Mouse (Mus musculus): ENCODE measurements around the gene Gm3435. TPM values are rescaled to one million over a fixed set of nuclear protein-coding genes. Genes with fewer than 3 reads are reported as not detected.
"Not testable (repeated sequence)": the region's sequence is repeated elsewhere in the genome, so short reads cannot be mapped to it uniquely, and the experiment has no call there.

Gm3435 gene
- polyA plus RNA-seq, 1 experiment from 2014 or later = 6.9 TPM

- H3K36me3 ChIP-seq; H3K4me1 ChIP-seq (replicated peaks); H3K4me2 ChIP-seq; H3K9me3 ChIP-seq; H3K27me3 ChIP-seq; H3K27ac ChIP-seq; H3K9ac ChIP-seq (replicated peaks); H3K4me3 ChIP-seq (replicated peaks): not testable (repeated sequence)
- ATAC-seq (ENCODE audit: insufficient number of reproducible peaks, insufficient read depth, low FRiP score, low TSS enrichment, low read depth) = peak; percentile 91
- WGBS = no CpG with 5 or more reads among the region's 47 CpGs
Observed at GRCm38 (mm10) chr17:14993139-14993832, 16.7 kb upstream of the Gm3435 start.

GRCm38 (mm10) chr17:14994140-14994539, 15.8 kb upstream of the Gm3435 start:
- not testable (repeated sequence) for H3K27ac ChIP-seq; H3K4me3 ChIP-seq (replicated peaks); H3K9ac ChIP-seq (replicated peaks); H3K4me2 ChIP-seq; ATAC-seq (ENCODE audit: insufficient number of reproducible peaks, insufficient read depth, low FRiP score, low TSS enrichment, low read depth); H3K4me1 ChIP-seq (replicated peaks); H3K27me3 ChIP-seq; H3K36me3 ChIP-seq; H3K9me3 ChIP-seq
- WGBS = no CpG with 5 or more reads among the region's 5 CpGs

- H3K27ac ChIP-seq; H3K9ac ChIP-seq (replicated peaks); H3K27me3 ChIP-seq; H3K4me3 ChIP-seq (replicated peaks); H3K36me3 ChIP-seq; H3K4me2 ChIP-seq; ATAC-seq (ENCODE audit: insufficient number of reproducible peaks, insufficient read depth, low FRiP score, low TSS enrichment, low read depth); H3K4me1 ChIP-seq (replicated peaks); H3K9me3 ChIP-seq: not testable (repeated sequence)
- no CpG with 5 or more reads among the region's 4 CpGs for WGBS
Observed at GRCm38 (mm10) chr17:15000047-15000446, 9.9 kb upstream of the Gm3435 start.

GRCm38 (mm10) chr17:15009088-15009487, 888 bp upstream of the Gm3435 start:
- not testable (repeated sequence) for H3K9me3 ChIP-seq; H3K4me2 ChIP-seq; H3K27me3 ChIP-seq; H3K36me3 ChIP-seq; H3K9ac ChIP-seq (replicated peaks); H3K4me1 ChIP-seq (replicated peaks); H3K4me3 ChIP-seq (replicated peaks); H3K27ac ChIP-seq; ATAC-seq (ENCODE audit: insufficient number of reproducible peaks, insufficient read depth, low FRiP score, low TSS enrichment, low read depth)
- no CpG with 5 or more reads among the region's 3 CpGs for WGBS

- 82% methylated on average over 3 of the region's 3 CpGs for WGBS
- not testable (repeated sequence) for H3K27me3 ChIP-seq; H3K9ac ChIP-seq (replicated peaks); H3K4me3 ChIP-seq (replicated peaks); H3K4me1 ChIP-seq (replicated peaks); H3K9me3 ChIP-seq; H3K4me2 ChIP-seq; H3K36me3 ChIP-seq; ATAC-seq (ENCODE audit: insufficient number of reproducible peaks, insufficient read depth, low FRiP score, low TSS enrichment, low read depth); H3K27ac ChIP-seq
Observed at GRCm38 (mm10) chr17:15021503-15022220, 11.7 kb downstream of the Gm3435 start.

- not testable (repeated sequence) for H3K9me3 ChIP-seq; H3K4me2 ChIP-seq; H3K27me3 ChIP-seq; H3K4me3 ChIP-seq (replicated peaks); H3K4me1 ChIP-seq (replicated peaks); H3K27ac ChIP-seq; H3K9ac ChIP-seq (replicated peaks); H3K36me3 ChIP-seq
- ATAC-seq (ENCODE audit: insufficient number of reproducible peaks, insufficient read depth, low FRiP score, low TSS enrichment, low read depth) = peak; percentile 60
- no CpG with 5 or more reads among the region's 97 CpGs for WGBS
Observed at GRCm38 (mm10) chr17:15023878-15024492, 14.0 kb downstream of the Gm3435 start.

GRCm38 (mm10) chr17:15024502-15025193, 14.7 kb downstream of the Gm3435 start:
- H3K27ac ChIP-seq; H3K27me3 ChIP-seq; H3K4me3 ChIP-seq (replicated peaks); H3K4me1 ChIP-seq (replicated peaks); H3K4me2 ChIP-seq; H3K9ac ChIP-seq (replicated peaks); H3K36me3 ChIP-seq; H3K9me3 ChIP-seq: not testable (repeated sequence)
- peak; percentile 88 for ATAC-seq (ENCODE audit: insufficient number of reproducible peaks, insufficient read depth, low FRiP score, low TSS enrichment, low read depth)
- WGBS = no CpG with 5 or more reads among the region's 48 CpGs

- no CpG with 5 or more reads among the region's 6 CpGs for WGBS
- H3K9me3 ChIP-seq; H3K36me3 ChIP-seq; H3K9ac ChIP-seq (replicated peaks); H3K27ac ChIP-seq; H3K4me1 ChIP-seq (replicated peaks); H3K4me3 ChIP-seq (replicated peaks); ATAC-seq (ENCODE audit: insufficient number of reproducible peaks, insufficient read depth, low FRiP score, low TSS enrichment, low read depth); H3K27me3 ChIP-seq; H3K4me2 ChIP-seq: not testable (repeated sequence)
Observed at GRCm38 (mm10) chr17:15025513-15025912, 15.5 kb downstream of the Gm3435 start.

GRCm38 (mm10) chr17:15031414-15031813, 21.4 kb downstream of the Gm3435 start:
- no CpG with 5 or more reads among the region's 4 CpGs for WGBS
- ATAC-seq (ENCODE audit: insufficient number of reproducible peaks, insufficient read depth, low FRiP score, low TSS enrichment, low read depth); H3K9me3 ChIP-seq: not testable (repeated sequence)

GRCm38 (mm10) chr17:15040455-15040854, 30.5 kb downstream of the Gm3435 start:
- not testable (repeated sequence) for H3K4me3 ChIP-seq (replicated peaks); H3K27me3 ChIP-seq; H3K27ac ChIP-seq; H3K4me2 ChIP-seq; H3K9ac ChIP-seq (replicated peaks); H3K4me1 ChIP-seq (replicated peaks); ATAC-seq (ENCODE audit: insufficient number of reproducible peaks, insufficient read depth, low FRiP score, low TSS enrichment, low read depth); H3K9me3 ChIP-seq; H3K36me3 ChIP-seq
- WGBS = no CpG with 5 or more reads among the region's 3 CpGs

More at GRCm38 (mm10) chr17:15031414-15031813, 21.4 kb downstream of the Gm3435 start:
- not testable (repeated sequence) for H3K4me3 ChIP-seq (replicated peaks); H3K9ac ChIP-seq (replicated peaks); H3K36me3 ChIP-seq; H3K4me1 ChIP-seq (replicated peaks); H3K4me2 ChIP-seq; H3K27ac ChIP-seq; H3K27me3 ChIP-seq

GRCm38 (mm10) chr17:15041175-15041729, 31.3 kb downstream of the Gm3435 start, which contains the start of the genes Ermard, Tcte3 and Gm3448:
Gene Ermard (plus strand): TSS chr17:15041208.
Gene Tcte3 (minus strand): TSS chr17:15041488.
Gene Gm3448 (minus strand): TSS chr17:15041537.
- not testable (repeated sequence) for H3K9ac ChIP-seq (replicated peaks); H3K27ac ChIP-seq; H3K9me3 ChIP-seq; H3K27me3 ChIP-seq; H3K4me2 ChIP-seq; H3K4me1 ChIP-seq (replicated peaks); H3K36me3 ChIP-seq
- 0 out of 2 replicates have a peak within 1 kb of the TSS, but pooled peaks have one; percentile 24 for H3K4me3 ChIP-seq (replicated peaks)
- no CpG with 5 or more reads among the region's 56 CpGs for WGBS
- peak; percentile 97 for ATAC-seq (ENCODE audit: insufficient number of reproducible peaks, insufficient read depth, low FRiP score, low TSS enrichment, low read depth)

All from limb, embryonic 12.5 days (tissue).